Mouse (Mus musculus) forebrain, embryonic 15.5 days (tissue): Measurements from ENCODE around the gene Ktn1. TPM values are rescaled to one million over a fixed set of nuclear protein-coding genes. Genes with fewer than 3 reads are reported as not detected.

Experiments
- ATAC-seq: fragments of 200-750 bp; cut with Nextera tagmentation; replicated peaks from 2 replicates; pipeline ENCODE4 v1.8.0; 2017; ENCODE audit warnings: mild to moderate bottlenecking, moderate TSS enrichment, moderate library complexity
- H3K27ac ChIP-seq: fragments of 300-500 bp; sonication (generic); replicated peaks from 2 replicates; pipeline ENCODE4 v1.5.1; 2015; ENCODE audit warnings: mild to moderate bottlenecking, inconsistent platforms
- H3K27me3 ChIP-seq: fragments of 300-500 bp; sonication (generic); 2 replicates; pipeline ENCODE4 v1.6.1; 2015; ENCODE audit warnings: inconsistent platforms
- H3K36me3 ChIP-seq: fragments of 300-500 bp; sonication (generic); 2 replicates; pipeline ENCODE4 v1.6.1; 2015; ENCODE audit warnings: mild to moderate bottlenecking, inconsistent platforms
- H3K4me1 ChIP-seq: fragments of 300-500 bp; sonication (generic); 2 replicates; pipeline ENCODE4 v1.6.1; 2015; ENCODE audit warnings: inconsistent platforms
- H3K4me2 ChIP-seq: fragments of 300-500 bp; sonication (generic); replicated peaks from 2 replicates; pipeline ENCODE4 v1.6.1; 2015; ENCODE audit warnings: mild to moderate bottlenecking, inconsistent platforms
- H3K4me3 ChIP-seq: fragments of 300-500 bp; sonication (generic); 2 replicates; pipeline ENCODE4 v1.5.1; 2015; ENCODE audit warnings: mild to moderate bottlenecking, inconsistent platforms
- H3K9ac ChIP-seq: fragments of 300-500 bp; sonication (generic); replicated peaks from 2 replicates; pipeline ENCODE4 v1.6.1; 2015; ENCODE audit warnings: mild to moderate bottlenecking, inconsistent platforms
- H3K9me3 ChIP-seq: fragments of 300-500 bp; sonication (generic); 2 replicates; pipeline ENCODE4 v1.6.1; 2016; ENCODE audit warnings: inconsistent platforms
- WGBS: fragments of 180-500 bp; shearing (Covaris S2); methylation state at CpG from one replicate; pipeline ENCODE4 v1.1.7; 2015; ENCODE audit warnings: mixed read lengths; 5-methylcytosine and 5-hydroxymethylcytosine counted together
- polyA plus RNA-seq: library from polyadenylated mRNA; unstranded; fragments of >200 nt; fragmentation: Nextera tagmentation; extraction: Ambion mirVana; gene quantifications from 2 replicates; pipeline ENCODE4 v1.2.1, GENCODE M21; 2015

Ktn1 gene
- polyA plus RNA-seq, 1 experiment from 2014 or later = 68.3 TPM

DNA sequence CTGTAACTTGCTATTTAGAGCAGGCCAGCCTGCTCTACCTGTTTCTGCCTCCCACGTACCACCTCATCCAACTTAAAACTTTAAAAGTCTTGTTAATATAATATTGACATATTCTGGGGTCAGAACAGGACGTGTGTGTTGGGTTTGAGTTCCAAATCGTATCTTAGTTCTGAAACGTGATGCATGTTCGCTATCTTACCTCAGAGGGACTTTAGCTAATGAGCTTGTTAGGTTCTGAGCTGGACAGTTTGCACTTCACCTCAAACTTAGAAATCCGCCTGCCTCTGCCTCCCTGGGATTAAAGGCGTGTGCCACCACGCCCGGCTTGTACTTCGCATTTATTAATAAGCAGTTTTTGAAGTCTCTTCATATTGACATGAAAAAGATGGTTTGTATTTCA lies 34.6 kb downstream of the Ktn1 start:
- H3K4me3 ChIP-seq = no peak overlapping the region
- 97% methylated on average over 10 of the region's 10 CpGs for WGBS
- no peak overlapping the region for H3K9ac ChIP-seq
- no peaks in the 10 kb centered on the region for H3K4me1 ChIP-seq
- no peak for ATAC-seq
- no peaks in the 10 kb centered on the region for H3K9me3 ChIP-seq
- no peak overlapping the region for H3K4me2 ChIP-seq
- no peak overlapping the region for H3K27ac ChIP-seq
- H3K36me3 ChIP-seq = peaks cover 70% of the 10 kb centered on the region
- no peaks in the 10 kb centered on the region for H3K27me3 ChIP-seq

DNA sequence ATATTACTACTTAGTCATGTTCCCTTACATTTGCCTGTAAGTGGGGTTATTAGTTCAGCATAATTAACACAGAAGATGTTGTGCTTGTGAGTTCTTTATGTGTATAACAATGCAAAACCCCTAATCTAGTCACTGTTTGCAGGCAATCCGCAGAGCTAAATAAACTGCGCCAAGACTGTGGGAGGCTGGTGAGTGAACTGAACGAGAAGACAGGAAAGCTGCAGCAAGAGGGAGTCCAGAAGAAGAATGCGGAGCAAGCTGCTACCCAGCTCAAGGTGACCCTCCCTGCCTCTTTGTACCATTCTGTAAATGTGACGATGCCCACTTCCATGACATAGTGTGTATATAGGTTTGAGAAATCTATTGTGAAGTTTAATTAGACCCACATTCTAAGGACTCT lies 36.3 kb downstream of the Ktn1 start:
- H3K9ac ChIP-seq = no peak overlapping the region
- no peak overlapping the region for H3K4me2 ChIP-seq
- no peaks in the 10 kb centered on the region for H3K4me1 ChIP-seq
- WGBS = 79% methylated on average over 5 of the region's 5 CpGs
- no peaks in the 10 kb centered on the region for H3K9me3 ChIP-seq
- no peak overlapping the region for H3K4me3 ChIP-seq
- ATAC-seq = no peak
- no peaks in the 10 kb centered on the region for H3K27me3 ChIP-seq
- peaks cover 72% of the 10 kb centered on the region for H3K36me3 ChIP-seq
- no peak overlapping the region for H3K27ac ChIP-seq

DNA sequence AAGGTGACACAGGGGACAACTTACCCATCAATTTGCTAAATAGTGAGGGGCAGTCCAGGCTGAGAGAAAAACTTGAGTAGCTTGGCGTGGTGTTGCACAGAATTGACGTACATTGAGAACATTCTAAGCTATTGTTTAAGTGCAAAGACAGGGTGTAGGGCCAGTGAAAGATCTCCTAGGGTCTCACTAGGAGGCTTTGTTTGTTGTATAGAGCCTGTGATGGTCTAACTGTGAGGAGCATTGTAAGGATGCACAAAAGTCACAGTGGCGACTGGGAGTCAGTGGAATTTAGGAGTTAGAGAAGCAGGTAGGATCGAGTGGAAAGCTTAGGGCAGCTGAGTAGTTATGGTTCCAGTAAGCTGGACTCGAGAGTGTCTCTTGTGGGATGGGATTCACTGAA lies 50.9 kb downstream of the Ktn1 start:
- no peaks in the 10 kb centered on the region for H3K27me3 ChIP-seq
- H3K36me3 ChIP-seq = peaks cover 41% of the 10 kb centered on the region
- H3K4me2 ChIP-seq = no peak overlapping the region
- H3K4me1 ChIP-seq = no peaks in the 10 kb centered on the region
- H3K4me3 ChIP-seq = no peak overlapping the region
- WGBS = 55% methylated on average over 5 of the region's 5 CpGs
- H3K9me3 ChIP-seq = no peaks in the 10 kb centered on the region
- no peak overlapping the region for H3K27ac ChIP-seq
- ATAC-seq = no peak
- no peak overlapping the region for H3K9ac ChIP-seq

DNA sequence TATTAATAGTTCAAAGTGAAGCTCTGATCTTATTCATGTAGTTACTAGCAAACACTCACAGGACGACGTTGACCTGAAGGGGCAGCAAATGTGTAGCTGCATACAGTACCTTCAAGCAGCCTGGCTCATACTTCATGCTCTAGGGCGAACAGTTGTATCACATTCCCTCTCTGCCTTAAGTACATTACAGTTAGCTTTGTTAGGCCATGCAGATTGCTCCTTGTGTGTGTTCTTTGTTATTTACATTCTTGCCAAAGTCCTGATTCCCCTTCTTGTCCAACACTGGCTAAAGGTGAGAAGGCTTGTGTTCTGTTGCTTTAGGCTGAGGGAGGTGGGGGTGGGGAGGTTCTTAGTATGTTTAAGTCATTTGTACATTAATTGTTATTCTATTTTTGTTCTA lies 61.3 kb downstream of the Ktn1 start:
- no peaks in the 10 kb centered on the region for H3K9me3 ChIP-seq
- peaks cover 60% of the 10 kb centered on the region for H3K36me3 ChIP-seq
- whole genome bisulfite sequencing = 74% methylated on average over 3 of the region's 3 CpGs
- H3K4me1 ChIP-seq = no peaks in the 10 kb centered on the region
- no peak for ATAC-seq
- no peak overlapping the region for H3K27ac ChIP-seq
- H3K4me2 ChIP-seq = no peak overlapping the region
- no peak overlapping the region for H3K9ac ChIP-seq
- no peaks in the 10 kb centered on the region for H3K27me3 ChIP-seq
- H3K4me3 ChIP-seq = no peak overlapping the region

DNA sequence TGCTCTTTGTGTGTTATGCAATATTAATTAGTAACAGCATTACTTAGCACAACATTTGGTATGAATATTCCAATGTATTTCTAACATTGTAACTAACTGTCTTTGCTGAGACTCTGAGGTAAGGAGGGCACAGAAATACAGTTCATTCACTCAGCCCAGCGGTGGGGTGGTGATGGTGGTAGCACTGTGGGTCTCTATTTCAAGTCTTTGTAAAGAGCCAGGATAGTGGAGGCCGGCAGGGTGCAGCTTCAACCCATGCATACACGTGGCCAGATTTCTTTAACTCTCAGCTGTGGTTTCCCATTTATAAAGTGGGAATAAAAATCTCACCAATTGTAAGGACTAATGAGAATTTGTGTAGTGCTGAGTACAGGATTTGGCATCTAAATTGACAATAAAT lies 67.5 kb downstream of the Ktn1 start:
- ATAC-seq = no peak
- H3K4me1 ChIP-seq = peaks cover 12% of the 10 kb centered on the region

DNA sequence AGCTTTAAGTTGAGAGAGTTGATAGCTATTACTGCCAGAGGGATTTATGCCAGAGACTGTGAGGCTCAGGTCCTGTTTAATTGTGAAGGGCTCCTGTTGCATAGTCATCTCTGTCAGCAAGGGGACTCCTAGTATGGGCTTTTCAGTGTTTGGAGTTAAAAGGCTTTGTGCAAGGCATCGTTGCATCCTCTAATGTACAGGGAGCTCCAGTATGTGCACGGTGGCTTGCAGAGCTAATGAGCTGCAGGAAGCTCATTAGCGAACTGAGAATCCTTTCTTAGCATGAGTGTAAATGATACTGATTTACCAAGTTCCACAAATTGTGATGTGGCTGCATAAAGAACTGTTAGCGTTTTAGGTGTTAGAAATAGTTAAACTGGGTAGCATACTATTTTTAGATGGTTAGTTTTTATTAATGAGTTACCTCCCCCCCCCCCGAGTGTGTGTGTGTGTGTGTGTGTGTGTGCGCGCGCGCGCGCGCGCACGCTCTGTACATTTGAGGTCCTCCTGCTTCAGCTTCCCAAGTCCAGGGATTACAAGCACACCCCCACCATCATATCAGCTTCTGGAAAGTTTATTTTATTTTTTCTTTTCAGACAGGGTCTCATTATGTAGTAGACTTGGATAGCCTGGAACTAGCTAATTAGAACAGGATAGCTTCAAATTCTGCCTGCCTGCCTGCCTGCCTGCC lies 69.8 kb downstream of the Ktn1 start:
- Histone ChIP-seq H3K27me3 (no peaks in the 10 kb centered on the region), H3K27ac (no peak overlapping the region), H3K4me3 (no peak overlapping the region), H3K9ac (no peak overlapping the region), H3K36me3 (peaks cover 15% of the 10 kb centered on the region; the same call in 1 of the 2 replicates), H3K4me1 (peaks cover 12% of the 10 kb centered on the region), H3K9me3 (no peaks in the 10 kb centered on the region), H3K4me2 (no peak overlapping the region)
- WGBS = 50% methylated on average over 14 of the region's 14 CpGs
- ATAC-seq = no peak; the same call in 1 of the 2 replicates

More for the DNA sequence above, 67.5 kb downstream of the Ktn1 start:
- WGBS = 30% methylated on average over 3 of the region's 3 CpGs
- Histone ChIP-seq H3K4me2 (no peak overlapping the region), H3K9me3 (no peaks in the 10 kb centered on the region), H3K4me3 (no peak overlapping the region), H3K27me3 (no peaks in the 10 kb centered on the region), H3K9ac (no peak overlapping the region), H3K36me3 (peaks cover 19% of the 10 kb centered on the region), H3K27ac (no peak overlapping the region)

DNA sequence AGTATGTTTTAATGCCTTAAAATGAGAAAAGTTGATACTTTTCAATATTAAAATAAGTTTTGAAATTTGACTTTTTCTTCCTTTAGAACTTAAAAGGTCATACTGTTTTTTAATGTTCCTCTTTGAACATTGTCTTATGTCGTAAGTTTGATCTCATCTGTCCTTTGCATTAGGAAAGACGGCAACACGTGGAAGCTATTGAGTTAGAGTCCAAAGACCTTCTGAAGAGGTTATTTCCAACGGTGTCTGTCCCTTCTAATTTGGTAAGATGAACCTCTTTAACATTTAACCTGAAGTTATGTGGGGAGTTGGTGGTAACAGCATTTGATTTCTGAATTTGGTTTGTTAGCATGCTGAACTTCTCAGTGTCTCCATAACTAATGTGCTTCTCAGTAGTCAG lies 71.8 kb downstream of the Ktn1 start:
- Histone ChIP-seq H3K4me3 (no peak overlapping the region), H3K4me2 (no peak overlapping the region), H3K27me3 (no peaks in the 10 kb centered on the region), H3K36me3 (peaks cover 19% of the 10 kb centered on the region), H3K4me1 (peaks cover 12% of the 10 kb centered on the region), H3K27ac (no peak overlapping the region), H3K9ac (no peak overlapping the region), H3K9me3 (no peaks in the 10 kb centered on the region)
- ATAC-seq = no peak
- 90% methylated on average over 4 of the region's 4 CpGs for WGBS

DNA sequence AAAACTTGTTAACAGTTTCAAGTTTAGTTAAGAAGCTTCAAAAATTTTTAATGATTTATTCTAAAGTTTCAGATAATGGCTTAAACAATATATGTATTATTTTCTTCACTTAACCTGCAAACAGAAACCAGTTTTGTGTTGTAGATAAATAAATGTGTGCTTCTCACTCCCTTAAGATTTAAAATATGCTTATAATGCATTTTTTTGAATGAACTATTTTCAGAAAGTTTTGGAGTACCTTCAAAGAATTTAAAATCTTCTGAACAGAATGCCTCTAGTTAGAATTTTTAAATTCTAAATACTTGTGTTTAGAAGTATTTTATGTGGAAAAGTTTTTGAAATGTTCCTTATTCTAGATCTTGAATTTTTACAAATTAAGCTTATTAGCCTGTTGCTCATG lies 74.8 kb downstream of the Ktn1 start:
- Histone ChIP-seq H3K9me3 (no peaks in the 10 kb centered on the region), H3K4me2 (no peak overlapping the region), H3K4me1 (no peaks in the 10 kb centered on the region), H3K36me3 (peaks cover 43% of the 10 kb centered on the region), H3K27ac (no peak overlapping the region), H3K9ac (no peak overlapping the region), H3K4me3 (no peak overlapping the region), H3K27me3 (no peaks in the 10 kb centered on the region)
- ATAC-seq = no peak

DNA sequence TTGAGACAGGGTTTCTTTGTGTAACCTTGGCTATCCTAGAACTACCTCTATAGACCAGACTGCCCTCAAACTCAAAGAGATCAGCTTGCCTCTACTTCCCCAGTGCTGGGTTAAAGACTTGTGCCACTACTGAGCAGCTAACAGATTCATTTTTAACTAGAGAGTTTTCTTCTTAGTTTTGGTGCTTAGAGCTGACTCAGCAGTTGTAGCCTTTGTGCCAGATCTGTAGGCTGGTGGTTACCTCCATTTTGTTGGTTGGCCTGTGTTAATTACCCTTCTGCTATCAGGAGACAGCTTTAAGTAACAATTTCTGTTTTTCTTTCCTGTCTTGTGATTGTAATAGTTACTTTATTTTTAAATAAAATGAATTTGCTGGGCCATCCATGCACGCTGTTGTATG lies 80.3 kb downstream of the Ktn1 start:
- no peak for ATAC-seq
- Histone ChIP-seq H3K9ac (no peak overlapping the region), H3K27ac (no peak overlapping the region), H3K27me3 (no peaks in the 10 kb centered on the region), H3K4me3 (no peak overlapping the region), H3K36me3 (peaks cover 70% of the 10 kb centered on the region), H3K4me2 (no peak overlapping the region), H3K4me1 (no peaks in the 10 kb centered on the region), H3K9me3 (no peaks in the 10 kb centered on the region)
- WGBS = 97% methylated on average over 1 of the region's 1 CpGs

DNA sequence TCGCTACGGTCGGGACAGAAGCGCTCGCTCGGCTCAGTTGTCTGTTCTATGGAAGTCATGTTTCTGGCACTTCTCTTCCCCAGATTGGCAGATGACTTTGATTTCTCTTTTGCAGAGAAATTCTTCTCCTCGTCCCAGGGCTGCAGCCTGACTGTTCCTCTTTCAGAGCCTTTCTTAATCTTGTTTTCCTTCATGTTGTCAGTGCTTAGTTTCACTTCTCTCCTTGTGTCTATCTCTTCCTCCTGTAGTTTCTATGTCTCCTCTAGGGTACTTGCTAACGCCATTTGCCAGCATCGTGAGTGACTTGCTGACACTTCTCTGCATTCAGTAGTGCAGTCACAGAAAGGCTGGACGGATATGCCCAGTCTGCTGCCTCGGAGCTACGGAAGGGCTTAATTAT lies 87.1 kb downstream of the Ktn1 start:
- no peaks in the 10 kb centered on the region for H3K9me3 ChIP-seq
- no peak overlapping the region for H3K9ac ChIP-seq
- H3K36me3 ChIP-seq = peaks cover 48% of the 10 kb centered on the region
- 91% methylated on average over 12 of the region's 12 CpGs for WGBS
- H3K4me1 ChIP-seq = no peaks in the 10 kb centered on the region
- no peak overlapping the region for H3K4me2 ChIP-seq
- H3K27ac ChIP-seq = no peak overlapping the region
- no peak overlapping the region for H3K4me3 ChIP-seq
- no peak for ATAC-seq
- no peaks in the 10 kb centered on the region for H3K27me3 ChIP-seq

DNA sequence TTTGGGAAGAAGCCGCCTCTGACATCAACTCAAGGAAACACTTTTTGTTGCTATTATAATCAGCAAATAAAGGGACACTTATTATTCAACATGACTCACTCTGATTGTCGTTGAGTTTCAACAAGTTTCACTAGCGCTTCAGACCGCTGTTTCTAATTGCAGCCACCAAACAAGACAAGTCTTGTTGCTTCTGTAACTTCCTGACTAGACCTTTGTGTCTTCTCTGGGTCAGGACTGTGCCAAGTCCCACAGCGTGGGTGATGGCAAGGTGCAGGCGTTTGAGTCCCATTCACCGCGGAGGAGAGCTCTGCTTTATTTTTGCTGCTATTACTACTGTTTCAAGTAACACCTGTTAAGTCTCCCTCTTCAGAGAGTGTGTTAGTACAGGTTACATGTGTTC lies 88.2 kb downstream of the Ktn1 start:
- Histone ChIP-seq H3K36me3 (peaks cover 48% of the 10 kb centered on the region), H3K9me3 (no peaks in the 10 kb centered on the region), H3K4me1 (no peaks in the 10 kb centered on the region), H3K4me3 (no peak overlapping the region), H3K9ac (no peak overlapping the region), H3K27me3 (no peaks in the 10 kb centered on the region), H3K4me2 (no peak overlapping the region), H3K27ac (no peak overlapping the region)
- 59% methylated on average over 8 of the region's 8 CpGs for WGBS
- ATAC-seq = no peak

DNA sequence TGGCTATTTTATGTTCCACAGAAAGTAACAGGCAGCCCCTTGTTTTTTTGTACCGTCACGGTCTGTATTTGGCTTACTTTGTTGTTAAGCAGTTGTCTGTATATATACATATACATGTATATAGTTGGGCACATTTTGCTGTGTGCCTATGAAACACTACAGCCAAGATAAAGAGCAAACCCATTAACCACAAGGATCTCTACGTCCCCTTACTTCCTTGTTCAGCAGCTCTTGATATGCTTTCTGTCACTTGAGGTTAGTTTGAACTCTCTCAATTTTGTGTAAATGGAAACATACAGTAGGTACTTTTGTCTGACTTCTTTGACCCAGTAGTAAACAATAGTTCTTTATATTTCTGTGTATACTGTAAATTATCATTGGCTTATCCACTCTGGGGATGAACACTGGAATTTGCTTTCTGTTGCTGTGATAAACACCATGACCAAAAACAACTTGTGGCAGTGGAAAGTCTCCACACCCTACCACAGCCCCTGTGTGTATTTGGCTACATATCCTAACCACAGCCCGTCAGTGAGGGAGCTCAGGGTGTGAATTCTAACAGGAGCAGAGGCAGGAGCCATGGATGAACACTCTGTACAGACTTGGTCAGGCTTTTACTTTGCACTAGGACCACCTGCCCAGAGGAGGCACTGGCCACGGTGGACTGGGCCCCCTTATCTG lies 92.2 kb downstream of the Ktn1 start:
- Histone ChIP-seq H3K36me3 (peaks cover 19% of the 10 kb centered on the region), H3K4me2 (no peak overlapping the region), H3K27ac (no peak overlapping the region), H3K4me1 (no peaks in the 10 kb centered on the region), H3K9ac (no peak overlapping the region), H3K27me3 (no peaks in the 10 kb centered on the region), H3K9me3 (no peaks in the 10 kb centered on the region), H3K4me3 (no peak overlapping the region)
- 89% methylated on average over 5 of the region's 5 CpGs for WGBS
- ATAC-seq = no peak

DNA sequence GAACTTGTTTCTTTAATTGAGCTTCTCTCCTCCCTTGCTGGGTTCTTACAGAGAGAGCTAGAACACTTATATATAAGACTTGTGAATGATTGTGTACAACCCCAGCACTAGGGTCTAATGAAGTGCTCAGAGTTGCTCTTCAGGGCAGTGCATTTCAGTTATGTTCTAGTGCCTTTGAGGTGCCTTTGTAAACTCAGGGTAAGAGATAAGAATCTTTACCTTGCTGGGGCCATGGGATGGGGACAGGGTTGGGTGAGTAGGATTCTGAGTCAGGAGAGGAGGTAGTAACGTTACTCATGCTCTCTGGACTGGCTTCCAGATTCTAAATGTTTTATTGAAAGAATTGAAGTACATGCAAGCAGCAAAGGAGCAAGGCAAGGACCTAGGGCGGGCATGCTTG lies 92.8 kb downstream of the Ktn1 start:
- no peak overlapping the region for H3K9ac ChIP-seq
- no peaks in the 10 kb centered on the region for H3K9me3 ChIP-seq
- H3K27ac ChIP-seq = no peak overlapping the region
- no peak overlapping the region for H3K4me2 ChIP-seq
- H3K4me3 ChIP-seq = no peak overlapping the region
- 92% methylated on average over 2 of the region's 2 CpGs for WGBS
- ATAC-seq = no peak
- no peaks in the 10 kb centered on the region for H3K4me1 ChIP-seq
- peaks cover 15% of the 10 kb centered on the region for H3K36me3 ChIP-seq
- no peaks in the 10 kb centered on the region for H3K27me3 ChIP-seq
